Mouse (Mus musculus) limb, embryonic 14.5 days (tissue): ENCODE results near the gene Cngb1. TPM values are rescaled to one million over a fixed set of nuclear protein-coding genes. Genes with fewer than 3 reads are reported as not detected.

Experiments
- ATAC-seq: fragments of 200-750 bp; cut with Nextera tagmentation; 2 replicates; pipeline ENCODE4 v1.8.0; 2017; ENCODE audit warnings: low read depth, moderate number of reproducible peaks, moderate TSS enrichment; ENCODE audit not compliant: low FRiP score
- DNase-seq: peaks from one replicate; pipeline ENCODE4 v3.0.0-alpha.2; 2015; ENCODE audit warnings: low spot score
- H3K27ac ChIP-seq: fragments of 300-500 bp; sonication (generic); replicated peaks from 2 replicates; pipeline ENCODE4 v1.5.1; 2014; ENCODE audit warnings: low read depth, mild to moderate bottlenecking, low read length, moderate library complexity, mixed read lengths
- H3K27me3 ChIP-seq: fragments of 300-500 bp; sonication (generic); 2 replicates; pipeline ENCODE4 v1.6.1; 2014; ENCODE audit warnings: low read length, mixed read lengths; ENCODE audit not compliant: control insufficient read depth, insufficient read depth
- H3K36me3 ChIP-seq: fragments of 300-500 bp; sonication (generic); 2 replicates; pipeline ENCODE4 v1.6.1; 2014; ENCODE audit warnings: mild to moderate bottlenecking, low read length, moderate library complexity, mixed read lengths; ENCODE audit not compliant: control insufficient read depth, insufficient read depth
- H3K4me1 ChIP-seq: fragments of 300-500 bp; sonication (generic); 2 replicates; pipeline ENCODE4 v1.6.1; 2014; ENCODE audit warnings: antibody characterized with exemption, low read length, mixed read lengths; ENCODE audit not compliant: control insufficient read depth, insufficient read depth
- H3K4me2 ChIP-seq: fragments of 300-500 bp; sonication (generic); replicated peaks from 2 replicates; pipeline ENCODE4 v1.6.1; 2014; ENCODE audit warnings: low read depth, mild to moderate bottlenecking, low read length, moderate library complexity; ENCODE audit not compliant: severe bottlenecking
- H3K4me3 ChIP-seq: fragments of 300-500 bp; sonication (generic); replicated peaks from 2 replicates; pipeline ENCODE4 v1.5.1; 2014; ENCODE audit warnings: low read length
- H3K9ac ChIP-seq: fragments of 300-500 bp; sonication (generic); 2 replicates; pipeline ENCODE4 v1.6.1; 2014; ENCODE audit warnings: mild to moderate bottlenecking, low read depth, low read length, moderate library complexity; ENCODE audit not compliant: severe bottlenecking
- H3K9me3 ChIP-seq: fragments of 300-500 bp; sonication (generic); 2 replicates; pipeline ENCODE4 v1.6.1; 2016; ENCODE audit warnings: low read length; ENCODE audit not compliant: control insufficient read depth
- POLR2A ChIP-seq: fragments of 200-500 bp; IDR thresholded peaks from 2 replicates; pipeline ENCODE4 v1.8.0; 2012; ENCODE audit warnings: inconsistent platforms, mild to moderate bottlenecking, moderate library complexity, borderline replicate concordance; ENCODE audit not compliant: insufficient read depth, insufficient read length; ENCODE audit errors: extremely low read depth
- WGBS: fragments of 180-500 bp; shearing (Covaris S2); extraction: QIAGEN DNeasy Blood & Tissue Kit; methylation state at CpG from one replicate; pipeline ENCODE4 v1.1.7; 2014; 5-methylcytosine and 5-hydroxymethylcytosine counted together
- polyA plus RNA-seq, 2 experiments: library from polyadenylated mRNA; depleted of rRNA in 1 of 2; stranded (reverse) in 1 of 2; unstranded in 1 of 2; fragments of >200 nt; fragmentation: Nextera tagmentation in 1 of 2; extraction: Ambion mirVana in 1 of 2; gene quantifications; 2 replicates each; pipeline versions ENCODE4 v1.2.1 to v1.2.3; 2012 to 2014

The Cngb1 gene
- polyA plus RNA-seq, 2 experiments: 0.52 to 0.67 TPM

- Histone ChIP-seq H3K27ac (no peak overlapping the region), H3K4me1 (peaks cover 8% of the 10 kb centered on the region), H3K36me3 (peaks cover 56% of the 10 kb centered on the region), H3K9me3 (no peaks in the 10 kb centered on the region), H3K27me3 (no peaks in the 10 kb centered on the region), H3K4me3 (peak overlapping the region; percentile 88), H3K4me2 (peak overlapping the region; percentile 82), H3K9ac (peak overlapping the region; percentile 90)
- 79% methylated on average over 1 of the region's 1 CpGs for WGBS
- ATAC-seq (no peak), DNase-seq (no peak)
- TF ChIP-seq POLR2A: no peak
These were observed 24.0 kb upstream of the Cngb1 start for GRCm38 (mm10) chr8:95330367-95330766.

DNA sequence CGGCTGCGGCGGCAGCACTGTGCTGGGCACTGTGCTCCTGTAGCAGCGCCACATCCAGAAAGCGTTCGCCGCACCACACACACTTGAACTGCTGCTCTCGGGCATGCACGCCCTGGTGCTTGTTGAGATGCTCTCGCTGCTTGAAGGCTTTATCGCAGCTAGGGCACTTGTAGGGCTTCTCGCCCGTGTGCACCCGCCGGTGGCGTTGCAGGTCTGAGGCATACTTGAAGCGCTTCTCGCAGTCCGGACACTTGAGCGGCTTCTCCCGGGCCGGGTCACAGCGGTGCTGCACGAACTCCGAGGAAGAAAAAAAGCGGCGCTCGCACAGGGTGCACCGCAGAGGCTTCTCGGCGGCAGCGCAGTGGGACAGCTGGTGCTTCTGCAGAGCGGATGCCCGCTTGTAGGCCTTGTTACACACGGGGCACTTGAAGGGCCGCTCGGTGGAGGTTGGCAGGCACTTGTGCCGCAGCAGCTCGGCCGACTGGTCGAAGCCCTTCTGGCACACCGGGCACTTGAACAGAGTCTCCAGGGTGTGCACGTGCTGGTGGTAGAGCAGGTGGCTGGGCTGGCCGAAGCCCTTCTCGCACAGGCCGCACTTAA, 21.6 kb upstream of the Cngb1 start:
- no peak for ATAC-seq
- peaks cover 14% of the 10 kb centered on the region for H3K4me1 ChIP-seq
- H3K27ac ChIP-seq: no peak overlapping the region
- TF ChIP-seq POLR2A: no peak
- H3K9me3 ChIP-seq: no peaks in the 10 kb centered on the region
- H3K4me2 ChIP-seq: no peak overlapping the region
- no peaks in the 10 kb centered on the region for H3K27me3 ChIP-seq
- peaks cover 60% of the 10 kb centered on the region for H3K36me3 ChIP-seq
- no peak overlapping the region for H3K4me3 ChIP-seq
- 87% methylated on average over 42 of the region's 46 CpGs for WGBS
- no peak overlapping the region for H3K9ac ChIP-seq
- no peak for DNase-seq

DNA sequence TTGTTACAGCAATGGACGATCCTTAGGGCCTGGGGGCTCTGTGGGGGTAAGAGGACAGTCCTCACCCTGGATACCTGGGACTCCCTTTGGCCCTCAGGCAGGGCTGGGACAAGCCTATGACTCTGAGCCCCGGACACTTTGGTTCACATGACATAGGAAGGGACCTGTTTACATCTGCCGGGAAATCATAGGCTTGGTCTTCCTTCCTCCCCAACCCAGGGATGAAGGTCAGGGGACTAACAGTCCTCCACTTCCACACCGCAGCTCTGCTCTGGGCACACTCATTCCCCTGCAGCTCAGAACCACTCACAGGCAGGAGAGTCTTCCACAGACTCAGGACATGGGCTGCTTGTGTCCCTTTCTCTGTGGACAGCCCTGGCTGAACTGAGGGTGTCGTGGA, 20.4 kb upstream of the Cngb1 start:
- 90% methylated on average over 5 of the region's 5 CpGs for WGBS
- TF ChIP-seq POLR2A: no peak
- no peak overlapping the region for H3K9ac ChIP-seq

GRCm38 (mm10) chr8:95324646-95325045, 18.3 kb upstream of the Cngb1 start:
- Histone ChIP-seq H3K27me3 (no peaks in the 10 kb centered on the region), H3K36me3 (peaks cover 60% of the 10 kb centered on the region), H3K9me3 (no peaks in the 10 kb centered on the region), H3K4me3 (no peak overlapping the region), H3K4me1 (peaks cover 9% of the 10 kb centered on the region), H3K27ac (no peak overlapping the region), H3K4me2 (no peak overlapping the region), H3K9ac (no peak overlapping the region)
- no peak for TF ChIP-seq POLR2A
- WGBS: 80% methylated on average over 5 of the region's 5 CpGs
- ATAC-seq (no peak), DNase-seq (no peak)

More for the DNA sequence above, 20.4 kb upstream of the Cngb1 start:
- Histone ChIP-seq H3K36me3 (peaks cover 60% of the 10 kb centered on the region), H3K4me2 (no peak overlapping the region), H3K9me3 (no peaks in the 10 kb centered on the region), H3K4me1 (peaks cover 14% of the 10 kb centered on the region), H3K27ac (no peak overlapping the region), H3K27me3 (no peaks in the 10 kb centered on the region), H3K4me3 (no peak overlapping the region)
- no peak for ATAC-seq
- no peak for DNase-seq

- DNase-seq (no peak), ATAC-seq (no peak)
- Histone ChIP-seq H3K9me3 (no peaks in the 10 kb centered on the region), H3K27me3 (no peaks in the 10 kb centered on the region), H3K4me2 (no peak overlapping the region), H3K9ac (no peak overlapping the region), H3K4me1 (peaks cover 9% of the 10 kb centered on the region), H3K27ac (no peak overlapping the region), H3K4me3 (no peak overlapping the region), H3K36me3 (peaks cover 46% of the 10 kb centered on the region)
- TF ChIP-seq POLR2A: no peak
- WGBS: 40% methylated on average over 3 of the region's 3 CpGs
These were observed 16.8 kb upstream of the Cngb1 start for GRCm38 (mm10) chr8:95323201-95323600.
